Mouse (Mus musculus) heart, embryonic 11.5 days (tissue): Measurements from ENCODE around the gene Astn2. TPM values are rescaled to one million over a fixed set of nuclear protein-coding genes. Genes with fewer than 3 reads are reported as not detected.
"Not testable (repeated sequence)": the region's sequence is repeated elsewhere in the genome, so short reads cannot be mapped to it uniquely, and the experiment has no call there.

Experiments used
- ATAC-seq: fragments of 200-750 bp; cut with Nextera tagmentation; replicated peaks from 2 replicates; pipeline ENCODE4 v1.8.0; 2017; ENCODE audit warnings: moderate library complexity; ENCODE audit not compliant: insufficient number of reproducible peaks, low FRiP score, low TSS enrichment
- H3K27ac ChIP-seq: fragments of 300-500 bp; sonication (generic); 2 replicates; pipeline ENCODE4 v1.5.1; 2014; ENCODE audit warnings: mild to moderate bottlenecking, low read depth, low read length
- H3K27me3 ChIP-seq: fragments of 300-500 bp; sonication (generic); 2 replicates; pipeline ENCODE4 v1.6.1; 2014; ENCODE audit warnings: mild to moderate bottlenecking, low read length, mixed read lengths; ENCODE audit not compliant: control insufficient read depth, insufficient read depth
- H3K36me3 ChIP-seq: fragments of 300-500 bp; sonication (generic); 2 replicates; pipeline ENCODE4 v1.6.1; 2014; ENCODE audit warnings: mild to moderate bottlenecking, low read length, moderate library complexity, mixed read lengths; ENCODE audit not compliant: control insufficient read depth, insufficient read depth
- H3K4me1 ChIP-seq: fragments of 300-500 bp; sonication (generic); 2 replicates; pipeline ENCODE4 v1.6.1; 2014; ENCODE audit warnings: low read length; ENCODE audit not compliant: control insufficient read depth, insufficient read depth
- H3K4me2 ChIP-seq: fragments of 300-500 bp; sonication (generic); 2 replicates; pipeline ENCODE4 v1.6.1; 2014; ENCODE audit warnings: mild to moderate bottlenecking, moderate library complexity
- H3K4me3 ChIP-seq: fragments of 300-500 bp; sonication (generic); 2 replicates; pipeline ENCODE4 v1.5.1; 2014; ENCODE audit warnings: low read depth, low read length
- H3K9ac ChIP-seq: fragments of 300-500 bp; sonication (generic); 2 replicates; pipeline ENCODE4 v1.6.1; 2014; ENCODE audit warnings: mild to moderate bottlenecking, low read depth, low read length, moderate library complexity
- H3K9me3 ChIP-seq: fragments of 300-500 bp; sonication (generic); replicated peaks from 2 replicates; pipeline ENCODE4 v1.6.1; 2016; ENCODE audit warnings: low read length; ENCODE audit not compliant: control insufficient read depth
- WGBS: fragments of 180-500 bp; shearing (Covaris S2); extraction: QIAGEN DNeasy Blood & Tissue Kit; methylation state at CpG from one replicate; pipeline ENCODE4 v1.1.7; 2014; ENCODE audit not compliant: insufficient replicate concordance; 5-methylcytosine and 5-hydroxymethylcytosine counted together
- polyA plus RNA-seq: library from polyadenylated mRNA; unstranded; fragments of >200 nt; fragmentation: Nextera tagmentation; extraction: Ambion mirVana; gene quantifications from 2 replicates; pipeline ENCODE4 v1.2.1, GENCODE M21; 2014

Gene Astn2
- polyA plus RNA-seq, 1 experiment from 2014 or later = 0.14 TPM

DNA sequence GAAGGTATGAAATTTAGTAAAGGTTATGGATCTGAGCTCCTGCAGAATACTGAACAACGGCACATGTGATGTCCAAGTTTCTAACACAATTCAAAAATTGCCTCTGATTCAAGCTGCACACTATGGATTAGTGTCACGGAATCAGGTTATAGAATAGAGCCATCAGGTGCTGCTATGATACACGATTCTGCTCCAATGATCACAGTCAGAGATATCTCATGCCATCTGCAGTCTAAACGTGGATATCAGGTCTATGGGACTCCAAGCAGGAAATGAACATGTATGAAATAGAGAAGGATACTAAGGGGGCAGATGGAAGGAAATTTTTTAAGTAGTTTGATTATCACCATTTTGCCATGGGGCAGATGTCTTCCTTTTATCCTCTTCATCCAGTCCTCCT, 702.6 kb downstream of the Astn2 start:
- Histone ChIP-seq H3K27ac (no peak overlapping the region), H3K36me3 (no peaks in the 10 kb centered on the region), H3K27me3 (no peaks in the 10 kb centered on the region), H3K4me1 (no peaks in the 10 kb centered on the region), H3K4me3 (no peak overlapping the region), H3K9me3 (no peaks in the 10 kb centered on the region), H3K9ac (no peak overlapping the region), H3K4me2 (no peak overlapping the region)
- 70% methylated on average over 4 of the region's 4 CpGs for WGBS
- ATAC-seq = no peak

DNA sequence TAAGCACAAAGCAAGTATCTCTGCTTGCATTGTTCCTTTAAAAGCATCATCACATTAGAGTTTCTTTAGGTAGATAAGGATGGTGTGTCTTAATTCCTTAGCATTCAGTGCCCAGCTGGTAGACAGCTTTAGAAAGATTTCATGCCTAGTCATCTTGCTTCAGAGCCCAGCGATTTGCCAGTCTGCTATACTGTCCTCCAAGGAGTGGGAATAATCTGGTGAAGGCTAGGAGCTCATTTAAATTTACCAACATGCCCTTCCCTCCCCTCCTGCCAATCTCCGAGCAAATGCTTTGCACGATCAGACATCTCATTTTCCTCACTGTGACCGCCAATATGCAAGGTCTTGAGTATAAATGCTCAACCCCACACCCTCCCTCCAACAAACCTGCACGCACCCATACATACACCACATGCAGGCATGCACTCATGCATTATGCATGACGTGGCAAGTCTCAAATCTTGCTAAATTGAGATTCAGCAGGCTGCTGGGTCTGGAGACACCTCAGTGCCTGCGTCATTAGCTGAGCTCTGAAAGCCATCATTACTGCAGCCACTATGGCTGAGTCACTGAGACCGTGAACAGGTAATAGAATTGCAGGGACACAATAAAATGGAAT, 704.6 kb downstream of the Astn2 start:
- WGBS = 71% methylated on average over 8 of the region's 8 CpGs
- Histone ChIP-seq H3K9ac (no peak overlapping the region), H3K9me3 (no peaks in the 10 kb centered on the region), H3K4me1 (no peaks in the 10 kb centered on the region), H3K27me3 (no peaks in the 10 kb centered on the region), H3K27ac (no peak overlapping the region), H3K4me3 (no peak overlapping the region), H3K36me3 (no peaks in the 10 kb centered on the region), H3K4me2 (no peak overlapping the region)
- ATAC-seq = no peak

GRCm38 (mm10) chr4:65695241-65695640, 709.2 kb downstream of the Astn2 start:
- no peak overlapping the region for H3K27ac ChIP-seq
- H3K4me3 ChIP-seq = no peak overlapping the region
- ATAC-seq = no peak
- H3K4me1 ChIP-seq = no peaks in the 10 kb centered on the region
- no peak overlapping the region for H3K9ac ChIP-seq
- no peaks in the 10 kb centered on the region for H3K36me3 ChIP-seq
- WGBS = 81% methylated on average over 5 of the region's 5 CpGs
- H3K4me2 ChIP-seq = no peak overlapping the region
- no peaks in the 10 kb centered on the region for H3K27me3 ChIP-seq
- no peaks in the 10 kb centered on the region for H3K9me3 ChIP-seq

GRCm38 (mm10) chr4:65694011-65694410, 710.4 kb downstream of the Astn2 start:
- no peaks in the 10 kb centered on the region for H3K36me3 ChIP-seq
- H3K9ac ChIP-seq = no peak overlapping the region
- no peaks in the 10 kb centered on the region for H3K27me3 ChIP-seq
- no peaks in the 10 kb centered on the region for H3K9me3 ChIP-seq
- H3K4me1 ChIP-seq = no peaks in the 10 kb centered on the region
- H3K4me2 ChIP-seq = no peak overlapping the region
- WGBS = 77% methylated on average over 5 of the region's 5 CpGs
- no peak overlapping the region for H3K27ac ChIP-seq
- no peak overlapping the region for H3K4me3 ChIP-seq
- ATAC-seq = no peak

GRCm38 (mm10) chr4:65687006-65687723, 717.2 kb downstream of the Astn2 start:
- Histone ChIP-seq H3K36me3 (no peaks in the 10 kb centered on the region), H3K9me3 (no peaks in the 10 kb centered on the region), H3K9ac (no peak overlapping the region), H3K4me2 (no peak overlapping the region), H3K4me1 (no peaks in the 10 kb centered on the region), H3K4me3 (no peak overlapping the region), H3K27ac (no peak overlapping the region), H3K27me3 (no peaks in the 10 kb centered on the region)
- ATAC-seq = no peak
- whole genome bisulfite sequencing = 38% methylated on average over 1 of the region's 1 CpGs

- no peak for ATAC-seq
- H3K9me3 ChIP-seq = no peaks in the 10 kb centered on the region
Measured at GRCm38 (mm10) chr4:65686258-65687005, 718.0 kb downstream of the Astn2 start.

DNA sequence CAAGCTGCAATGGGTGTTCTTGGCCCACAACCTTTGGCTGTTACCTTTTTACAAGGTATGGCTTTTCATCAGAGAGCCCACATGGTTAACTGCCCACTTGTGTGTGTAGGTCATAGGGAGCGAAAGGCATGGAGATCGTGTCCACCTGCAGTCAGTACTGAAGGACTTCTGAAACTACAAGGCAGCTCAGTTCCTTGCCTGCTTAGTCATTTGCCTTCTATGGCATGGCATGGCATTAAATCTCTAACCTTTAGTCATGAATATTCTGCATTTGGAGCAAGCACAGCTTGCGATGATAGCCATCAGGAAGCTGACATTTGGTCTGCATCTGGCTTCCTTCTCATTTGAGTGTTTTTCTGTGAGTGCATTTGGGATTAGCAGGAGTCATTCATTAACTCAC, 720.0 kb downstream of the Astn2 start:
- H3K27ac ChIP-seq = no peak overlapping the region
- H3K4me3 ChIP-seq = no peak overlapping the region
- no peaks in the 10 kb centered on the region for H3K9me3 ChIP-seq
- no peak overlapping the region for H3K9ac ChIP-seq
- ATAC-seq = no peak
- no peaks in the 10 kb centered on the region for H3K4me1 ChIP-seq
- 74% methylated on average over 3 of the region's 3 CpGs for whole genome bisulfite sequencing
- H3K4me2 ChIP-seq = no peak overlapping the region
- no peaks in the 10 kb centered on the region for H3K27me3 ChIP-seq
- H3K36me3 ChIP-seq = no peaks in the 10 kb centered on the region

More at GRCm38 (mm10) chr4:65686258-65687005, 718.0 kb downstream of the Astn2 start:
- no peak overlapping the region for H3K27ac ChIP-seq
- H3K4me1 ChIP-seq = no peaks in the 10 kb centered on the region
- no peak overlapping the region for H3K9ac ChIP-seq
- no peaks in the 10 kb centered on the region for H3K36me3 ChIP-seq
- no peak overlapping the region for H3K4me2 ChIP-seq
- WGBS = 60% methylated on average over 3 of the region's 3 CpGs
- H3K4me3 ChIP-seq = no peak overlapping the region
- no peaks in the 10 kb centered on the region for H3K27me3 ChIP-seq

GRCm38 (mm10) chr4:65679786-65680185, 724.6 kb downstream of the Astn2 start:
- not testable (repeated sequence) for H3K9me3 ChIP-seq, H3K36me3 ChIP-seq, H3K27ac ChIP-seq, ATAC-seq, H3K9ac ChIP-seq, H3K4me2 ChIP-seq, H3K4me1 ChIP-seq, H3K27me3 ChIP-seq, H3K4me3 ChIP-seq
- WGBS = 55% methylated on average over 2 of the region's 2 CpGs
